Mouse (Mus musculus) gastrocnemius, postnatal 14 days (tissue): ENCODE measurements around the gene Cox5b. TPM values are rescaled to one million over a fixed set of nuclear protein-coding genes. Genes with fewer than 3 reads are reported as not detected.

ENCODE experiments used
- DNase-seq: peaks from one replicate; pipeline ENCODE4 v3.0.0; 2021; ENCODE audit warnings: mixed read lengths
- intact Hi-C: fragments of 180-260 bp; cut with DNase I; formaldehyde crosslinking; loops from one replicate; pipeline ENCODE4 v1.15.1; 2025; ENCODE audit warnings: low total_unique reads
- microRNA-seq, 2 experiments: library from miRNA; unstranded; fragments of <30 nt; microRNA quantifications; one replicate each; pipeline ENCODE4 v1.2.0; 2021
- total RNA-seq, 2 experiments: library from RNA; stranded (reverse); gene quantifications; 2 replicates each; pipeline ENCODE4 v1.2.3; 2021

Gene Cox5b
- total RNA-seq, 2 experiments from 2014 or later, result 1,379 to 1,478 TPM

DNA sequence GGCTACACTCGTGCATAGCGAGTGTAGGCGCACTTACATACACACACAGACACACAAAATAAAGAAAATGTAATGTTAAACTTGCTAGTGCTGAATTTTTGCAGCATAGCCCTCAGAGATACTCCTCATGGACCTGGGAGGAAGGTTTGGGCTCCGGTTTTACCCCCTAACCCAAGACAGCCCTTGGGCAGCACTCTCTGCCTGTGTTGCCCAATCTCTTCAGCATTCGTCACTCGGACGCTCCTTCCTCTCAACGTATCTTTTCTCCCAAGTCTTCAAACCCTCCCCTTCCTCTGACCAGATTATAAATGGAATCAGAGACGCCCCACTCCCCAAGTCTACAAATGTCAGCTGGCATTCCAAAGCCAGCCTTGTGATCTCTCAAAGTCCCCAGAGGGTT, 51.8 kb downstream of the Cox5b start:
- DNase-seq, result no peak
- intact Hi-C loops, result no loop called here

Small RNA genes within 50 kb of the gene (microRNA-seq; reads per million reads assigned to microRNA genes)
- 0 reads per million in 2 experiments for gene Gm24133

Other genes starting within 250 kb of the Cox5b start
- gene Lman2l, start 246.2 kb upstream of the Cox5b start, total RNA-seq, result 10 to 100 TPM; 15.7 to 17.2 TPM
- 1 to 10 TPM; 4.6 to 5.4 TPM for gene Cnnm4, start 219.8 kb upstream of the Cox5b start, total RNA-seq
- 10 to 100 TPM in 1 of 2 experiments, 1 to 10 TPM in 1; 9.3 to 13.3 TPM for gene Cnnm3, start 179.6 kb upstream of the Cox5b start, total RNA-seq
- gene Ankrd23, start 154.6 kb upstream of the Cox5b start, total RNA-seq, result 1,000 to 10,000 TPM; 1,005 to 1,120 TPM
- 100 to 1,000 TPM; 440 to 562 TPM for gene Gm42417, start 152.0 kb upstream of the Cox5b start, total RNA-seq
- gene Ankrd39, start 144.0 kb upstream of the Cox5b start, total RNA-seq, result 1 to 10 TPM; 5.7 to 9.6 TPM
- gene Sema4c, start 133.1 kb upstream of the Cox5b start, total RNA-seq, result 10 to 100 TPM; 12.1 to 13.1 TPM
- gene Fam178b, start 8.3 kb upstream of the Cox5b start, total RNA-seq, result 1 to 10 TPM in 1 of 2 experiments, under 1 TPM in 1; 0.91 to 4.2 TPM
- gene 4933424G06Rik, start 18.7 kb downstream of the Cox5b start, total RNA-seq, result under 1 TPM; 0.37 to 0.38 TPM
- 100 to 1,000 TPM; 142 to 143 TPM for gene Actr1b, start 23.0 kb downstream of the Cox5b start, total RNA-seq
- under 1 TPM in 1 of 2 experiments, not detected in 1; 0.39 TPM for gene Zap70, start 70.3 kb downstream of the Cox5b start, total RNA-seq